Mouse (Mus musculus) gastrocnemius, adult 2 months (tissue): ENCODE measurements around the gene Naa20. TPM values are rescaled to one million over a fixed set of nuclear protein-coding genes. Genes with fewer than 3 reads are reported as not detected.

Source experiments
- DNase-seq: peaks from one replicate; pipeline ENCODE4 v3.0.0; 2022
- H3K27ac ChIP-seq: fragments of 200-600 bp; 2 replicates; pipeline ENCODE4 v1.8.1; 2022; ENCODE audit warnings: mild to moderate bottlenecking
- H3K4me3 ChIP-seq: fragments of 200-600 bp; 2 replicates; pipeline ENCODE4 v1.8.1; 2022; ENCODE audit warnings: mild to moderate bottlenecking, moderate library complexity
- CTCF ChIP-seq: fragments of 200-600 bp; IDR thresholded peaks from 2 replicates; pipeline ENCODE4 v1.8.1; 2022; ENCODE audit warnings: antibody characterized with exemption, mild to moderate bottlenecking, moderate library complexity
- intact Hi-C: fragments of 180-260 bp; cut with DNase I; formaldehyde crosslinking; loops from one replicate; pipeline ENCODE4 v1.15.1; 2025
- microRNA-seq: library from miRNA; unstranded; fragments of <30 nt; microRNA quantifications from one replicate; pipeline ENCODE4 v1.2.0, GENCODE M21; 2021
- total RNA-seq, 2 experiments: library from RNA; stranded (reverse); gene quantifications; 2 replicates each; pipeline ENCODE4 v1.2.3; 2021

Naa20 gene
- total RNA-seq, 2 experiments from 2014 or later, result 53.5 to 69.1 TPM

GRCm38 (mm10) chr2:145936975-145937374, 35.1 kb downstream of the Naa20 start:
- DNase-seq, result no peak
- no peak overlapping the region for H3K27ac ChIP-seq
- no peak for TF ChIP-seq CTCF
- intact Hi-C loops, result no loop called here
- no peak overlapping the region for H3K4me3 ChIP-seq

- TF ChIP-seq CTCF, result no peak
- DNase-seq, result no peak
- no peak overlapping the region for H3K27ac ChIP-seq
- H3K4me3 ChIP-seq, result no peak overlapping the region
- intact Hi-C loops, result no loop called here
These were observed 39.5 kb downstream of the Naa20 start for GRCm38 (mm10) chr2:145941403-145941802.

- Histone ChIP-seq H3K4me3 (no peak overlapping the region), H3K27ac (no peak overlapping the region)
- no peak for DNase-seq
- no peak for TF ChIP-seq CTCF
- intact Hi-C loops, result no loop called here
These were observed 42.4 kb downstream of the Naa20 start for GRCm38 (mm10) chr2:145944286-145944685.

GRCm38 (mm10) chr2:145948402-145948954, 46.6 kb downstream of the Naa20 start:
- no peak overlapping the region for H3K27ac ChIP-seq
- H3K4me3 ChIP-seq, result no peak overlapping the region
- intact Hi-C loops, result no loop called here
- no peak for TF ChIP-seq CTCF
- no peak for DNase-seq

- no peak overlapping the region for H3K27ac ChIP-seq
These were observed 47.7 kb downstream of the Naa20 start for GRCm38 (mm10) chr2:145949475-145950068.

GRCm38 (mm10) chr2:145950239-145950638, 48.3 kb downstream of the Naa20 start:
- Histone ChIP-seq H3K27ac (no peak overlapping the region), H3K4me3 (no peak overlapping the region)
- no peak for TF ChIP-seq CTCF
- intact Hi-C loops, result loop anchor here (10.0 kb wide), 1 partner anchor 435 kb away; no protein-coding TSS in a partner anchor
- no peak for DNase-seq

More at GRCm38 (mm10) chr2:145949475-145950068, 47.7 kb downstream of the Naa20 start:
- intact Hi-C loops, result loop anchor here (10.0 kb wide), 1 partner anchor 435 kb away; no protein-coding TSS in a partner anchor
- no peak for TF ChIP-seq CTCF
- no peak overlapping the region for H3K4me3 ChIP-seq
- no peak for DNase-seq

GRCm38 (mm10) chr2:145952726-145953125, 50.8 kb downstream of the Naa20 start:
- no peak for DNase-seq
- no peak overlapping the region for H3K27ac ChIP-seq
- intact Hi-C loops, result loop anchor here (10.0 kb wide), 1 partner anchor 432 kb away; no protein-coding TSS in a partner anchor
- TF ChIP-seq CTCF, result no peak
- H3K4me3 ChIP-seq, result no peak overlapping the region

GRCm38 (mm10) chr2:145955844-145956243, 53.9 kb downstream of the Naa20 start:
- no peak overlapping the region for H3K27ac ChIP-seq
- no peak overlapping the region for H3K4me3 ChIP-seq
- no peak for DNase-seq
- no peak for TF ChIP-seq CTCF
- intact Hi-C loops, result loop anchor here (2.0 to 10.0 kb wide), 2 partner anchors 429 to 459 kb away; no protein-coding TSS in a partner anchor

- Histone ChIP-seq H3K4me3 (no peak overlapping the region), H3K27ac (no peak overlapping the region)
- TF ChIP-seq CTCF, result no peak
- intact Hi-C loops, result loop anchor here (2.0 to 10.0 kb wide), 2 partner anchors 428 to 458 kb away; no protein-coding TSS in a partner anchor
- DNase-seq, result no peak
These were observed 54.4 kb downstream of the Naa20 start for GRCm38 (mm10) chr2:145956318-145956717.

GRCm38 (mm10) chr2:145957450-145957849, 55.6 kb downstream of the Naa20 start:
- no peak overlapping the region for H3K27ac ChIP-seq
- H3K4me3 ChIP-seq, result no peak overlapping the region
- peak; percentile 75 for TF ChIP-seq CTCF
- no peak for DNase-seq
- intact Hi-C loops, result loop anchor here (2.0 to 10.0 kb wide), 2 partner anchors 427 to 457 kb away; no protein-coding TSS in a partner anchor

- DNase-seq, result no peak
- no peak overlapping the region for H3K4me3 ChIP-seq
- H3K27ac ChIP-seq, result no peak overlapping the region
- intact Hi-C loops, result loop anchor here (10.0 kb wide), 1 partner anchor 427 kb away; no protein-coding TSS in a partner anchor
- no peak for TF ChIP-seq CTCF
These were observed 56.2 kb downstream of the Naa20 start for GRCm38 (mm10) chr2:145958097-145958496.

GRCm38 (mm10) chr2:145958551-145958950, 56.7 kb downstream of the Naa20 start:
- H3K4me3 ChIP-seq, result no peak overlapping the region
- no peak for DNase-seq
- no peak for TF ChIP-seq CTCF
- no peak overlapping the region for H3K27ac ChIP-seq
- intact Hi-C loops, result loop anchor here (10.0 kb wide), 1 partner anchor 426 kb away; no protein-coding TSS in a partner anchor

GRCm38 (mm10) chr2:145961861-145962260, 60.0 kb downstream of the Naa20 start:
- no peak for TF ChIP-seq CTCF

More at GRCm38 (mm10) chr2:145961861-145962260, 60.0 kb downstream of the Naa20 start:
- Histone ChIP-seq H3K27ac (no peak overlapping the region), H3K4me3 (no peak overlapping the region)
- no peak for DNase-seq
- intact Hi-C loops, result no loop called here

Small RNA genes within 50 kb of the gene (microRNA-seq; reads per million reads assigned to microRNA genes)
- not detected for gene Gm25026

Other genes starting within 250 kb of the Naa20 start
- 10 to 100 TPM; 10.3 to 11.5 TPM for gene Rin2, start 226.9 kb upstream of the Naa20 start, total RNA-seq
- not detected for gene Cfap61, start 32.7 kb downstream of the Naa20 start, total RNA-seq
- 10 to 100 TPM; 13.3 to 18.0 TPM for gene Crnkl1, start 32.9 kb downstream of the Naa20 start, total RNA-seq